8 mouse cellular contexts compared by ENCODE assay signal in genomic region chr7:44857905-44858304, GRCm38 (mm10). TPM values are rescaled to one million over a fixed set of nuclear protein-coding genes. Genes with fewer than 3 reads are reported as not detected.
DNase-seq lines count a peak whose midpoint lies in the region; ATAC-seq lines count a peak whose summit lies in the region.

No protein-coding gene starts in this region.

- intact Hi-C loops in heart, postnatal 14 days (cut with DNase I) = no loop called here

- no peak for DNase-seq in heart, postnatal 14 days
- DNase-seq in right cerebral cortex, postnatal 10 days (ENCODE audit: low spot score in 2 of 2) = no peak
- no peak for DNase-seq in gastrocnemius, adult 8-10 months (ENCODE audit: low spot score in 2 of 2)

- peak overlapping the region; percentile 93 for H3K27ac ChIP-seq in heart, embryonic 13.5 days (replicated peaks)
- peak overlapping the region; percentile 96 for H3K27ac ChIP-seq in hindbrain, embryonic 13.5 days
- peak overlapping the region; percentile 96 for H3K27ac ChIP-seq in liver, embryonic 15.5 days (replicated peaks)

- H3K36me3 ChIP-seq in heart, embryonic 13.5 days = peaks cover 35% of the 10 kb centered on the region
- H3K36me3 ChIP-seq in hindbrain, embryonic 13.5 days = peaks cover 33% of the 10 kb centered on the region
- H3K36me3 ChIP-seq in liver, embryonic 15.5 days (replicated peaks) = peaks cover 27% of the 10 kb centered on the region

- H3K4me1 ChIP-seq in heart, embryonic 13.5 days = peaks cover 62% of the 10 kb centered on the region
- H3K4me1 ChIP-seq in hindbrain, embryonic 13.5 days (replicated peaks) = peaks cover 68% of the 10 kb centered on the region
- H3K4me1 ChIP-seq in liver, embryonic 15.5 days (replicated peaks) = peaks cover 69% of the 10 kb centered on the region

- H3K27me3 ChIP-seq in heart, embryonic 13.5 days (replicated peaks) = no peaks in the 10 kb centered on the region
- H3K27me3 ChIP-seq in hindbrain, embryonic 13.5 days = no peaks in the 10 kb centered on the region
- H3K27me3 ChIP-seq in liver, embryonic 15.5 days = no peaks in the 10 kb centered on the region

- peak overlapping the region; percentile 94 for H3K9ac ChIP-seq in heart, embryonic 13.5 days
- peak overlapping the region; percentile 92 for H3K9ac ChIP-seq in hindbrain, embryonic 13.5 days
- peak overlapping the region; percentile 80 for H3K9ac ChIP-seq in liver, embryonic 15.5 days

- H3K9me3 ChIP-seq in heart, embryonic 13.5 days = no peaks in the 10 kb centered on the region
- no peaks in the 10 kb centered on the region for H3K9me3 ChIP-seq in hindbrain, embryonic 13.5 days
- no peaks in the 10 kb centered on the region for H3K9me3 ChIP-seq in liver, embryonic 15.5 days (replicated peaks)

- peak overlapping the region; percentile 88 for H3K4me3 ChIP-seq in heart, embryonic 13.5 days
- peak overlapping the region; percentile 70 for H3K4me3 ChIP-seq in hindbrain, embryonic 13.5 days
- H3K4me3 ChIP-seq in liver, embryonic 15.5 days (replicated peaks) = peak overlapping the region; percentile 79

- WGBS in heart, embryonic 13.5 days = 25% methylated on average over 8 of the region's 8 CpGs
- whole genome bisulfite sequencing in hindbrain, embryonic 13.5 days = 31% methylated on average over 8 of the region's 8 CpGs
- 19% methylated on average over 8 of the region's 8 CpGs for WGBS in liver, embryonic 15.5 days (ENCODE audit: insufficient replicate concordance)

- no peak for ATAC-seq in heart, embryonic 13.5 days (ENCODE audit: extremely low read depth, insufficient number of reproducible peaks, low FRiP score, low TSS enrichment)
- ATAC-seq in common myeloid progenitor, adult 5-6 weeks (replicated peaks; ENCODE audit: low read depth, poor library complexity, severe bottlenecking) = 0 out of 2 replicates have a peak, but pooled peaks have one; percentile 21
- no peak for ATAC-seq in hindbrain, embryonic 13.5 days (ENCODE audit: low FRiP score)
- no peak for ATAC-seq in liver, embryonic 15.5 days (ENCODE audit: insufficient read depth)
- ATAC-seq in neutrophil, adult 5-6 weeks (ENCODE audit: extremely low read depth, insufficient number of reproducible peaks, low FRiP score, poor library complexity, severe bottlenecking) = 0 out of 2 replicates have a peak, but pooled peaks have one; percentile 13

- H3K4me2 ChIP-seq in heart, embryonic 13.5 days = peak overlapping the region; percentile 87
- peak overlapping the region; percentile 92 for H3K4me2 ChIP-seq in hindbrain, embryonic 13.5 days
- H3K4me2 ChIP-seq in liver, embryonic 15.5 days = peak overlapping the region; percentile 93

RNA-seq across cellular contexts. Expression of gene Pnkp, which starts 1.0 kb away (rescaled TPM):
- 24.0 and 24.3 TPM in 2 replicates for polyA plus RNA-seq in heart, embryonic 13.5 days (2015; fragmentation: Nextera tagmentation; extraction: Ambion mirVana)
- total RNA-seq in heart, postnatal 14 days (2021) = 10 to 100 TPM; 17.6 to 18.8 TPM
- total RNA-seq in common myeloid progenitor, adult 5-6 weeks (2017) = 16.6 and 26.5 TPM in 2 replicates
- polyA plus RNA-seq in hindbrain, embryonic 13.5 days (2015; fragmentation: Nextera tagmentation; extraction: Ambion mirVana) = 34.1 and 35.8 TPM in 2 replicates
- 23.8 and 28.9 TPM in 2 replicates for polyA plus RNA-seq in liver, embryonic 15.5 days (2015; fragmentation: Nextera tagmentation; extraction: Ambion mirVana)
- total RNA-seq in neutrophil, adult 5-6 weeks (2017) = 95.7 and 102 TPM in 2 replicates
- total RNA-seq in gastrocnemius, adult 8-10 months (2022) = 10 to 100 TPM; 21.2 to 23.9 (median 22.4) TPM

RNA-seq across cellular contexts. Expression of gene Tbc1d17, which starts 9.0 kb away (rescaled TPM):
- 56.1 and 57.0 TPM in 2 replicates for polyA plus RNA-seq in heart, embryonic 13.5 days (2015; fragmentation: Nextera tagmentation; extraction: Ambion mirVana)
- 10 to 100 TPM; 41.0 to 42.8 TPM for total RNA-seq in heart, postnatal 14 days (2021)
- 21.0 and 32.4 TPM in 2 replicates for total RNA-seq in common myeloid progenitor, adult 5-6 weeks (2017)
- polyA plus RNA-seq in hindbrain, embryonic 13.5 days (2015; fragmentation: Nextera tagmentation; extraction: Ambion mirVana) = 108 and 112 TPM in 2 replicates
- 26.1 and 29.4 TPM in 2 replicates for polyA plus RNA-seq in liver, embryonic 15.5 days (2015; fragmentation: Nextera tagmentation; extraction: Ambion mirVana)
- 62.0 and 73.8 TPM in 2 replicates for total RNA-seq in neutrophil, adult 5-6 weeks (2017)
- 10 to 100 TPM; 58.9 to 71.3 (median 63.3) TPM for total RNA-seq in gastrocnemius, adult 8-10 months (2022)

RNA-seq across cellular contexts. Expression of gene Akt1s1, which starts 9.1 kb away (rescaled TPM):
- 96.5 and 101 TPM in 2 replicates for polyA plus RNA-seq in heart, embryonic 13.5 days (2015; fragmentation: Nextera tagmentation; extraction: Ambion mirVana)
- 10 to 100 TPM; 61.1 to 63.3 TPM for total RNA-seq in heart, postnatal 14 days (2021)
- total RNA-seq in common myeloid progenitor, adult 5-6 weeks (2017) = 19.7 and 29.0 TPM in 2 replicates
- 86.8 and 93.7 TPM in 2 replicates for polyA plus RNA-seq in hindbrain, embryonic 13.5 days (2015; fragmentation: Nextera tagmentation; extraction: Ambion mirVana)
- polyA plus RNA-seq in liver, embryonic 15.5 days (2015; fragmentation: Nextera tagmentation; extraction: Ambion mirVana) = 27.7 and 32.3 TPM in 2 replicates
- total RNA-seq in neutrophil, adult 5-6 weeks (2017) = 26.4 and 37.0 TPM in 2 replicates
- 100 to 1,000 TPM; 139 to 158 (median 141) TPM for total RNA-seq in gastrocnemius, adult 8-10 months (2022)

RNA-seq across cellular contexts. Expression of gene Ptov1, which starts 11.7 kb away (rescaled TPM):
- polyA plus RNA-seq in heart, embryonic 13.5 days (2015; fragmentation: Nextera tagmentation; extraction: Ambion mirVana) = 256 and 266 TPM in 2 replicates
- total RNA-seq in heart, postnatal 14 days (2021) = 100 to 1,000 TPM; 149 to 160 TPM
- total RNA-seq in common myeloid progenitor, adult 5-6 weeks (2017) = 31.7 and 39.4 TPM in 2 replicates
- 495 and 503 TPM in 2 replicates for polyA plus RNA-seq in hindbrain, embryonic 13.5 days (2015; fragmentation: Nextera tagmentation; extraction: Ambion mirVana)
- 54.1 and 59.1 TPM in 2 replicates for polyA plus RNA-seq in liver, embryonic 15.5 days (2015; fragmentation: Nextera tagmentation; extraction: Ambion mirVana)
- total RNA-seq in neutrophil, adult 5-6 weeks (2017) = 5.2 and 9.7 TPM in 2 replicates
- total RNA-seq in gastrocnemius, adult 8-10 months (2022) = 100 to 1,000 TPM; 146 to 178 (median 160) TPM

RNA-seq across cellular contexts. Expression of gene Med25, which starts 34.6 kb away (rescaled TPM):
- 72.6 and 73.1 TPM in 2 replicates for polyA plus RNA-seq in heart, embryonic 13.5 days (2015; fragmentation: Nextera tagmentation; extraction: Ambion mirVana)
- 10 to 100 TPM; 60.3 to 68.6 TPM for total RNA-seq in heart, postnatal 14 days (2021)
- total RNA-seq in common myeloid progenitor, adult 5-6 weeks (2017) = 12.3 and 13.3 TPM in 2 replicates
- 142 and 147 TPM in 2 replicates for polyA plus RNA-seq in hindbrain, embryonic 13.5 days (2015; fragmentation: Nextera tagmentation; extraction: Ambion mirVana)
- 46.8 and 56.2 TPM in 2 replicates for polyA plus RNA-seq in liver, embryonic 15.5 days (2015; fragmentation: Nextera tagmentation; extraction: Ambion mirVana)
- 23.5 and 26.8 TPM in 2 replicates for total RNA-seq in neutrophil, adult 5-6 weeks (2017)
- total RNA-seq in gastrocnemius, adult 8-10 months (2022) = 10 to 100 TPM; 64.0 to 79.1 (median 71.0) TPM

Comparison
In these comparisons a context has a peak if more than half of its experiments do, and no peak if none do; other contexts are left out.
1. ATAC-seq: peak in common myeloid progenitor, adult 5-6 weeks (single experiment) and neutrophil, adult 5-6 weeks (single experiment); none in heart, embryonic 13.5 days (single experiment), hindbrain, embryonic 13.5 days (single experiment) and liver, embryonic 15.5 days (single experiment).
2. Peak in every context shown above with its lines, with median percentiles within 50 percentile points of each other: H3K27ac ChIP-seq, H3K4me2 ChIP-seq, H3K4me3 ChIP-seq and H3K9ac ChIP-seq.